Mouse (Mus musculus) limb, embryonic 12.5 days (tissue): Measurements from ENCODE around the gene Mvb12b. TPM values are rescaled to one million over a fixed set of nuclear protein-coding genes. Genes with fewer than 3 reads are reported as not detected.

Experiments
- ATAC-seq: fragments of 200-750 bp; cut with Nextera tagmentation; 2 replicates; pipeline ENCODE4 v1.8.0; 2017; ENCODE audit warnings: low read depth, moderate TSS enrichment; ENCODE audit not compliant: insufficient number of reproducible peaks, insufficient read depth, low FRiP score, low TSS enrichment
- H3K27ac ChIP-seq: fragments of 300-500 bp; sonication (generic); 2 replicates; pipeline ENCODE4 v1.5.1; 2016; ENCODE audit warnings: mild to moderate bottlenecking, moderate library complexity
- H3K27me3 ChIP-seq: fragments of 300-500 bp; sonication (generic); 2 replicates; pipeline ENCODE4 v1.6.1; 2016; ENCODE audit warnings: mild to moderate bottlenecking, moderate library complexity
- H3K36me3 ChIP-seq: fragments of 300-500 bp; sonication (generic); 2 replicates; pipeline ENCODE4 v1.6.1; 2016; ENCODE audit warnings: mild to moderate bottlenecking, moderate library complexity
- H3K4me1 ChIP-seq: fragments of 300-500 bp; sonication (generic); replicated peaks from 2 replicates; pipeline ENCODE4 v1.6.1; 2016
- H3K4me2 ChIP-seq: fragments of 300-500 bp; sonication (generic); 2 replicates; pipeline ENCODE4 v1.6.1; 2016; ENCODE audit warnings: mild to moderate bottlenecking, moderate library complexity
- H3K4me3 ChIP-seq: fragments of 300-500 bp; sonication (generic); replicated peaks from 2 replicates; pipeline ENCODE4 v1.5.1; 2016; ENCODE audit warnings: mild to moderate bottlenecking
- H3K9ac ChIP-seq: fragments of 300-500 bp; sonication (generic); replicated peaks from 2 replicates; pipeline ENCODE4 v1.6.1; 2016; ENCODE audit warnings: mild to moderate bottlenecking, moderate library complexity
- H3K9me3 ChIP-seq: fragments of 300-500 bp; sonication (generic); 2 replicates; pipeline ENCODE4 v1.6.1; 2016; ENCODE audit warnings: mild to moderate bottlenecking, moderate library complexity
- WGBS: fragments of 180-500 bp; shearing (Covaris S2); methylation state at CpG from one replicate; pipeline ENCODE4 v1.1.7; 2016; 5-methylcytosine and 5-hydroxymethylcytosine counted together
- polyA plus RNA-seq: library from polyadenylated mRNA; unstranded; fragments of >200 nt; fragmentation: Nextera tagmentation; extraction: Ambion mirVana; gene quantifications from 2 replicates; pipeline ENCODE4 v1.2.1, GENCODE M21; 2016

Mvb12b gene
- polyA plus RNA-seq, 1 experiment from 2014 or later, result 25.5 TPM

DNA sequence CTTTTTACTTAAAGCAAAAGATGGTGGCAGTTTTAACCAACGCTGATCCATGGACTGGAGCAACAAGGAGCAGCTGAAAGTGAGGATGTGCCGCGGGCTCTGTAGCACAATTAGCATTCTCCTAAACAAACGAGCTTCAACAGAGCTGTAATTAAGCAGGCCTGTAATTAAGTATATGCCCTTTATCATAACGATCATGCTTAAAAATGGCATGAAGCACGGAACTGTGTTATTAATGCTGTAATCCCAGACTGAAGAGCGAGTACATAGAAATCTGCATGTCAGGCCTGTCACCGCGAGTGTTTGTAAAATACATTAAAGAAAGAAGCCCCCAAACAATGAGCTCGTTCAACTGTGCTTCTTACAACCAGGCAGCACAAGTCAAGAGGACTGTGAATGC lies 128.3 kb downstream of the Mvb12b start:
- Histone ChIP-seq H3K9ac (no peak overlapping the region), H3K4me3 (no peak overlapping the region), H3K36me3 (peaks cover 11% of the 10 kb centered on the region; the same call in 1 of the 2 replicates), H3K4me1 (peaks cover 70% of the 10 kb centered on the region), H3K4me2 (no peak overlapping the region), H3K27ac (no peak overlapping the region), H3K9me3 (no peaks in the 10 kb centered on the region), H3K27me3 (no peaks in the 10 kb centered on the region)
- no peak for ATAC-seq
- 54% methylated on average over 10 of the region's 10 CpGs for WGBS

DNA sequence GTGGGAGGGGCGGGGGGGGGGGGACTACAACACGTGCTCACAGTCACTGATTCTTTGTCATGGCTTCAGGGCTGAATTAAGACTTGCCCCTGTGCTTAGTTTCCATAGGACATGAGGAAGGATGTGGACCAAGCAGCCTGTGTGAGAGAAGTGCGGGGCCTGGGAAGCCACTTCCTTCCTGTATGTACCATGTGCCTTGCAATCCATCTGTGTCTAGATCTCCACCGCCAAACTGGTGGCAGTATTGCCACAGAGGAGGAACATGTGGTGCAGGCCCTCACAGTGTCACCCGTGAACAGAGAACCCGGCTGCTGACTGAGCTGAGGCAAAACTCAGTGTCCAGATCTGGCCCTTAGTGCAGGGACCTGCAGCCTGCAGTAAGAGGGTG lies 132.1 kb downstream of the Mvb12b start:
- H3K27me3 ChIP-seq, result no peaks in the 10 kb centered on the region
- H3K36me3 ChIP-seq, result peaks cover 19% of the 10 kb centered on the region; the same call in 1 of the 2 replicates
- H3K4me3 ChIP-seq, result no peak overlapping the region
- ATAC-seq, result no peak
- peaks cover 68% of the 10 kb centered on the region for H3K4me1 ChIP-seq
- H3K27ac ChIP-seq, result peak overlapping the region; percentile 92
- 54% methylated on average over 6 of the region's 6 CpGs for WGBS
- no peaks in the 10 kb centered on the region for H3K9me3 ChIP-seq
- H3K4me2 ChIP-seq, result no peak overlapping the region
- no peak overlapping the region for H3K9ac ChIP-seq

DNA sequence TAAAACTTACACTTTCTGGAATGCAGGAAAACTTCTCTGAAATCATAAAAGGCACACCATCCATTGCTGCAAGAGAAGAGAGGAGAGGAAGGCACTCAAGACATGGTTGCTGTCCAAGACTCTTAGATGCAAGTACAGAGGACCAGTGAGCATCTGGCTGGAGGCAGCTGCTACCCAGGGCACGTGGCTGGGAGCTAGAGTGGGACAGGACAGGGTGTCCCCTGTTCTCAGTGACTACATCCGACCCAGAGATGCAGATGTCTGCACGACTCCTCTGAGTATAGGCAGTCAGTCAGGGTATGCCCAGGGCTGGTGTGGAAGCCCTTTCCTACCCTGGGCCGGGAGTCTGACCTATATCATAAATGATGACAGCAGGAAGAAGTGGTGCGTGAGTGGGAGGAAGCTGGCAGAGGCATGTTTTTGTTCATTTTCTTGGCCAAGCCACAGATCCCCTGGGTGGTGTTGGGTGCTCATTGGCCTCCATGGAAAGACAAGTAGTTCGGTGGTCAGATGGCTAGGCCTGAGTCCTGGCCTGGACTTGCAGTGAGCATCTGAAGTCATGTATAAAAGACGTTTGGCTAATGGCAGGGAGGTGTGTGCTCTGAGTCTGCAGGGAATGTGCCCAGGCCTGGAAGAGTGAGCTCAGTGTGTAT lies 132.6 kb downstream of the Mvb12b start:
- no peak for ATAC-seq
- no peaks in the 10 kb centered on the region for H3K27me3 ChIP-seq
- H3K27ac ChIP-seq, result peak overlapping the region; percentile 92
- peaks cover 62% of the 10 kb centered on the region for H3K4me1 ChIP-seq
- no peak overlapping the region for H3K4me3 ChIP-seq
- H3K4me2 ChIP-seq, result no peak overlapping the region
- no peak overlapping the region for H3K9ac ChIP-seq
- H3K36me3 ChIP-seq, result peaks cover 24% of the 10 kb centered on the region
- H3K9me3 ChIP-seq, result no peaks in the 10 kb centered on the region
- WGBS, result 56% methylated on average over 7 of the region's 7 CpGs

DNA sequence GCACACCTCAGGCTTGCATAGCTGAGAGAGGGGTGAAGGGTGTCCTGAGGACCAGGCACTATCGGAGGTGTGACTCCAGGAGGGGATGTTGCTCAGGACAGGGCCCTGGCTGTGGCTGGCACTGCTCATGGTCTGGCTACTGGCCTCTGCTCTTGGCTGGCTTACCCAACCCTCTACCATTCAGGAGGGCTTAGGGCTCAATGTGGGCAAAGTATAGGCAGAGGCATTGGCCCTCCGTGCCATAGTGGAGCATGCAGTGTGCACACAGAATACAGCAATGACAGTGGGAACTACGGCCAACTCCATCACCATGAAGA lies 133.5 kb downstream of the Mvb12b start:
- H3K4me1 ChIP-seq, result peaks cover 55% of the 10 kb centered on the region
- no peak overlapping the region for H3K4me3 ChIP-seq
- H3K9me3 ChIP-seq, result no peaks in the 10 kb centered on the region
- H3K4me2 ChIP-seq, result no peak overlapping the region
- peak; percentile 15; the same call in 1 of the 2 replicates for ATAC-seq
- H3K27ac ChIP-seq, result peak overlapping the region; percentile 92
- 73% methylated on average over 3 of the region's 3 CpGs for WGBS
- peaks cover 32% of the 10 kb centered on the region for H3K36me3 ChIP-seq
- no peaks in the 10 kb centered on the region for H3K27me3 ChIP-seq
- H3K9ac ChIP-seq, result no peak overlapping the region; the same call in 1 of the 2 replicates

DNA sequence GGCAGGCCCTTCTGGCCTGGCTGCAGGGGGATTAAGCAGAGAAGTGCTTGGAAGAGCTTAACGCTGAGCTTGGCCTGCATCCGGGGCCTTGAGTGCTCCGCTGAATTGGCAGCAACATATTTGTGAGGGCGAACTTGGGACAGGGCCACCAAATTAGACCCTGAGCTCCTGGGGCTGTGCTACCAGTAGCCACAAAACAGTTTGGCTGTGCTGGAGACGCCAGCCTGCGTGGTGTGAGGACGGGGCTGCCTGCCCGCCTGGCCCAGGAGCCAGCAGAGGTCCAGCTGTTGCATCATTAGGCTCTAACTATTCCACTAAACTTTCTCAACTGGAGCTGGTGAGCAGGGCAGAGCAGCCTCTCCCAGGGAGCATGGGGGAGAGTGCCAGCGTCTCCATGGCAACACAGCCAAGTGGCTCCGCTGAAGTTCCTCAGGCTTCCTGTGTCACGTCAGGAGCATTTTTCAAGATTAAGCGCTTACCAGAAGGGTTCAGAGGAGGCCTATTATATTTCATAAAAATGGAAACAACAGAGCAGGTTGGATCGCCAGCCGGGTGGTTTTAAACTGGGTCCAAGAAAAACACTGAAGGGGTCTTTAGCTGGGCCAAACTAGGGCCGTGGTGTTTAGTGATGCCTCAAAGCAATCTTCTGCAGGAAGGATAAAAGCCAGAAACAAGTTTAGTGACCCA lies 134.0 kb downstream of the Mvb12b start:
- peak; percentile 69; the same call in 1 of the 2 replicates for ATAC-seq
- no peak overlapping the region for H3K4me3 ChIP-seq
- H3K36me3 ChIP-seq, result peaks cover 37% of the 10 kb centered on the region
- peak overlapping the region; percentile 92 for H3K27ac ChIP-seq
- H3K9ac ChIP-seq, result no peak overlapping the region; the same call in 1 of the 2 replicates
- H3K4me1 ChIP-seq, result peaks cover 55% of the 10 kb centered on the region
- no peaks in the 10 kb centered on the region for H3K27me3 ChIP-seq
- no peaks in the 10 kb centered on the region for H3K9me3 ChIP-seq
- H3K4me2 ChIP-seq, result peak overlapping the region; percentile 21
- 11% methylated on average over 15 of the region's 15 CpGs for WGBS

DNA sequence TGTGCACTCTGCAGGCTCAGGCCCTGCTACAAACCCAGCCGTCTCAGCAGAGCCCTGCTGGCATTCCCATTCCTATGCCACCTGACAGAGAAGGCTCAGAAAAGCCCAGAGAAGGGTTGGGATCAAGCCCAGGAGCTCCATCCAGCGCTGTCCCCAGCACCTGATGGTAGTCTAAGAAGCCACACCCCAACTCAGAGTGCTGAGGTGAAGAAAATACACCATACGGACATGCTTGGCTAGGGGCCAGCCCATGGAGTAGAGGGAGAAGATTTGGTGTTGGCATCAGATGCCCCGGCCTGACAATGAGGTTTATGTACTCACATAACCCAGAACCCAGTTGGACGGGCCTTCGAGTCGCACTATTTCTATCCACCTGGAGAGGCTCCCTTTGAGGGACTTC lies 137.1 kb downstream of the Mvb12b start:
- Histone ChIP-seq H3K4me3 (no peak overlapping the region), H3K27me3 (no peaks in the 10 kb centered on the region), H3K4me1 (peaks cover 53% of the 10 kb centered on the region), H3K9ac (no peak overlapping the region), H3K4me2 (no peak overlapping the region), H3K27ac (no peak overlapping the region), H3K9me3 (no peaks in the 10 kb centered on the region), H3K36me3 (peaks cover 44% of the 10 kb centered on the region)
- 85% methylated on average over 7 of the region's 7 CpGs for WGBS
- ATAC-seq, result no peak

DNA sequence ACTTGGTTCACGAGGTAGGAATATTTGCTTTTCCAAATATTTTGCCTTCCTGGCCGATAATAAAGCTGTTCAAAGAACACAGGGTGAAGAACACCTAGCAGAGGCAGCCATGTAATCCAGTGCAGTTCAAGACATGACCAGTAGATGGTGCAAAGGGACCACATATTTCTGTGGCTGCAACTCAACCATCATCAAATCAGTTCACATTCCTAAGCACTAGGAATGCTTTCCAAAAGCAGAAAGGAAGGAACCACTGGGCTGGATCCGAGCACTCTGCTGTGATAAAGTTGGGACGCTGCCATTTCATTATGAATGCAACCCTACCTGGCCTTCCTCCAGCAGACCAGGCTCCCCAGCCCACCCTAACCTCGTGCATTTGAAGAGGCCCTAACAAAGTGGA lies 141.3 kb downstream of the Mvb12b start:
- peaks cover 18% of the 10 kb centered on the region for H3K4me1 ChIP-seq
- H3K27me3 ChIP-seq, result 0 out of 2 replicates have a peak, but pooled peaks cover 4% of the 10 kb centered on the region
- peak overlapping the region; percentile 23; the same call in 1 of the 2 replicates for H3K27ac ChIP-seq
- WGBS, result 5% methylated on average over 5 of the region's 5 CpGs
- H3K4me3 ChIP-seq, result no peak overlapping the region
- peaks cover 32% of the 10 kb centered on the region for H3K36me3 ChIP-seq
- ATAC-seq, result peak; percentile 37; the same call in 1 of the 2 replicates
- no peak overlapping the region for H3K4me2 ChIP-seq
- H3K9ac ChIP-seq, result no peak overlapping the region
- H3K9me3 ChIP-seq, result no peaks in the 10 kb centered on the region

DNA sequence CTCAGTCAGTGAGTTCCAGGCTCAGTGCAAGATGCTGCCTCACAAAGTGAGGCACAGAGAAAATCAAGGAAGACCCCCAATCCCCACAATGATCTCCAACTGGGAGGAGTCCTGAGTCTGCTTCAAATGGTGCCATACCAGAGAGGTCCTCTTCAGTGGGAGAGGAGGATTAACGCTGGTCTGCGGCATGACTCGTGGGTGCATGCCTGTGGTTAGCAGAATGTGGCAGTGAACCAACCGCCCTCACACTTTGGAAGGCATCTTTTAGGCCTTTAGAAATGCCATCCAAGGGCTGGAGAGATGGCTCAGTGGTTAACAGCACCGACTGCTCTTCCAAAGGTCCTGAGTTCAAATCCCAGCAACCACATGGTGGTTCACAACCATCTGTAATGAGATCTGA lies 142.0 kb downstream of the Mvb12b start:
- H3K36me3 ChIP-seq, result peaks cover 30% of the 10 kb centered on the region
- no peak overlapping the region for H3K27ac ChIP-seq
- H3K9me3 ChIP-seq, result no peaks in the 10 kb centered on the region
- H3K4me2 ChIP-seq, result no peak overlapping the region
- ATAC-seq, result no peak
- 0 out of 2 replicates have a peak, but pooled peaks cover 4% of the 10 kb centered on the region for H3K27me3 ChIP-seq
- no peak overlapping the region for H3K4me3 ChIP-seq
- H3K4me1 ChIP-seq, result peaks cover 14% of the 10 kb centered on the region
- H3K9ac ChIP-seq, result no peak overlapping the region
- 92% methylated on average over 5 of the region's 5 CpGs for WGBS

DNA sequence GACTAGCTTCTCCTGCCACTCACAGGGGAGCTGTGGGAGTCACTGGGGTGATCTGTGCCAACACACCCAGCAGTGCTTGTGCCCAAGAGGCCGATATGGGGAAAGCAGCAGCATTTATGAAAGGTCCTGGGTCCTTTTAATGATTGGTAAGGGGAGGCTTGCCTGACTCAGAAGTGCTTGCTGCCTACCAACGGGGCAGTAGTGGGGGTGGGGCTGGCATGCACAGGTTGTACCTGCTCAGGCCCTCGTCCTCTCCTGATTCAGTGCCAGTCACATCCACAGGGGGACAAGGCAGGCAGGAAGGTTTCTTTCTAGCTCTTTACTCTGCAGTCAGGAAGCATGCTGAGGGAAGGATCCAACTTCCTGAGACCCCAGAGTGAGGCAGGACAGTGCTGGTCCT lies 150.6 kb downstream of the Mvb12b start:
- Histone ChIP-seq H3K4me2 (no peak overlapping the region), H3K9me3 (no peaks in the 10 kb centered on the region), H3K9ac (peak overlapping the region; percentile 8), H3K27ac (no peak overlapping the region), H3K36me3 (peaks cover 40% of the 10 kb centered on the region), H3K27me3 (peaks cover 4% of the 10 kb centered on the region; the same call in 1 of the 2 replicates), H3K4me3 (no peak overlapping the region), H3K4me1 (peaks cover 15% of the 10 kb centered on the region)
- no peak for ATAC-seq
- WGBS, result 67% methylated on average over 3 of the region's 3 CpGs

DNA sequence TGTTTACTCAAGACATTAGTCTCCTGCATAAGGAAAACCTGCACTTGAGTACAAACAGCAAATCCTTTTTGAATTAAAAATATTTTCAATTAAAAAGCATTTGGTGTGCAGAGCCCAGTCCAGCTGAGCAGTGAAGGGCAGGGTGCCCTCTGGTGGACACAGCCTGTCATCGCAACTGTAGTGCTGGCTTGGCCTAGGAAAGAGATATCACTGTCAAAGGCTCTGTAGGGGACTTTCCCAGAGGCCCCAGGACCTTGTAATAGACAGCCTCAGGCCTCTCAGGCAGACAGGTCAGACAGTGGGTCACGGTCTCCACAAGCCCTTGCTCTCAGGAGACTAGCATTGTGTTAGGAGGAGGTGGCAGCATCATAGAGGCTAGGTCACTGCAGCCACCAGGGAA lies 151.0 kb downstream of the Mvb12b start:
- Histone ChIP-seq H3K27ac (peak overlapping the region; percentile 43; the same call in 1 of the 2 replicates), H3K4me1 (peaks cover 15% of the 10 kb centered on the region), H3K36me3 (peaks cover 44% of the 10 kb centered on the region), H3K9me3 (no peaks in the 10 kb centered on the region), H3K4me2 (no peak overlapping the region), H3K9ac (no peak overlapping the region), H3K27me3 (peaks cover 4% of the 10 kb centered on the region; the same call in 1 of the 2 replicates), H3K4me3 (no peak overlapping the region)
- 9% methylated on average over 2 of the region's 2 CpGs for WGBS
- no peak for ATAC-seq

DNA sequence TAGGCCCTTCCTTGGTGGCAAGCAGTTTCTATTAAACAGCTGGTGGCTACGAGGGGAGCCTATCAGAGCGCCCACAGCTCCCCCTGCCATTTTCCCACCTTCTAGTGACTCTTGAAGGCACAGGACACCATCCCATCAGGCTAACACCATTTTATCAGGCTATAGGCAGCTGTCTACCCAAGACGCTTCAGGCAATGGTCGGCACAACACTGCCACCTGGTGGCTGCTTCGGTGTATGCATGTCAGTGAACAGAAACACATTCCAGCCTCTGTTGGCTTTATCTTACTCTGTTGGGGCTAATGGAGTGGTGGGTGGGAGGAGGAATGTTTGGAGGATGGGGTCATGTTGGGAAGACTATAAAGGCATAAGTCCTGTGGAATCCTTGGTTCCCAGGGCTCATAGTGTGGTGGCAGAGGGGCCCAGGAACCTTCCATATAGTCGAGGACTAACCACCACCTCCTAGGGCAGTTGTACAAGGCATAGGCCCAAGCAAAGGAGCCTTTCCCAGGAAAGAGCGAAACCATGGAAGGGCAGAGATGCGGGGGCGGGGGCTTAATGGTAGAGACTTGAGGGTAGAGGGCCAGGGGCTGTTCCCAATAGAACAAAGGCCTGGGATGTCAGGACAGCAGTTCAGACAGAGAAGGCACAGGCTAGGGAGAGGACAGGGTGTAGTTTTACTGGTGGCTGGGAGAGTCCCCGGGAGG lies 152.8 kb downstream of the Mvb12b start:
- peaks cover 46% of the 10 kb centered on the region for H3K36me3 ChIP-seq
- H3K27me3 ChIP-seq, result peaks cover 7% of the 10 kb centered on the region; the same call in 1 of the 2 replicates
- H3K27ac ChIP-seq, result peak overlapping the region; percentile 31; the same call in 1 of the 2 replicates
- no peak for ATAC-seq
- H3K4me2 ChIP-seq, result no peak overlapping the region
- H3K4me3 ChIP-seq, result no peak overlapping the region
- no peaks in the 10 kb centered on the region for H3K9me3 ChIP-seq
- peaks cover 18% of the 10 kb centered on the region for H3K4me1 ChIP-seq
- WGBS, result 39% methylated on average over 10 of the region's 10 CpGs
- H3K9ac ChIP-seq, result no peak overlapping the region
